Mouse (Mus musculus) G1E-ER4 (cell line): ENCODE data around the gene Fam222b. TPM values are rescaled to one million over a fixed set of nuclear protein-coding genes. Genes with fewer than 3 reads are reported as not detected.

Experiments
- GATA1 ChIP-seq: IDR thresholded peaks from one replicate; pipeline ENCODE4 v1.8.0; 2012; ENCODE audit warnings: low read length, inconsistent platforms
- polyA plus RNA-seq: library from polyadenylated mRNA; stranded (reverse); fragments of >175 nt; gene quantifications from 2 replicates; pipeline ENCODE4 v1.2.3, GENCODE M21; 2012

The Fam222b gene
- polyA plus RNA-seq, 1 experiment: 24.7 TPM

- TF ChIP-seq GATA1: no peak
Measured at GRCm38 (mm10) chr11:78115367-78116145, 21.1 kb downstream of the Fam222b start.

DNA sequence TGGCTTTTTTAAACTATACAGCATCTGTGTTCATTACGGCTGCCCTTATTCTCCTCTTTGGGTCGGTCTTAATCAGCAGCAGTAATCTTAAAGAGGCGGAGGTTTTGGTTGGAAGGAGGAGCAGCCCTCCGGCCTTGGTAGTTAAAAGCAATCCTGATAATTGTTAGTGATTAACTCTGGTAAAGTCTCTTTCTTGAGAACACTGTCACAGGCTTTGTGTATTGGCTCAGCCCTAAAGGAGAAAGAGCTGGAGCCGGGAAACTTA, 21.6 kb downstream of the Fam222b start:
- TF ChIP-seq GATA1: no peak

GRCm38 (mm10) chr11:78118467-78118866, 24.0 kb downstream of the Fam222b start:
- TF ChIP-seq GATA1: no peak

- no peak for TF ChIP-seq GATA1
Measured at GRCm38 (mm10) chr11:78119898-78120297, 25.4 kb downstream of the Fam222b start.

- TF ChIP-seq GATA1: no peak
Measured at GRCm38 (mm10) chr11:78121176-78121575, 26.7 kb downstream of the Fam222b start.

- no peak for TF ChIP-seq GATA1
Measured at GRCm38 (mm10) chr11:78122815-78123214, 28.4 kb downstream of the Fam222b start.

DNA sequence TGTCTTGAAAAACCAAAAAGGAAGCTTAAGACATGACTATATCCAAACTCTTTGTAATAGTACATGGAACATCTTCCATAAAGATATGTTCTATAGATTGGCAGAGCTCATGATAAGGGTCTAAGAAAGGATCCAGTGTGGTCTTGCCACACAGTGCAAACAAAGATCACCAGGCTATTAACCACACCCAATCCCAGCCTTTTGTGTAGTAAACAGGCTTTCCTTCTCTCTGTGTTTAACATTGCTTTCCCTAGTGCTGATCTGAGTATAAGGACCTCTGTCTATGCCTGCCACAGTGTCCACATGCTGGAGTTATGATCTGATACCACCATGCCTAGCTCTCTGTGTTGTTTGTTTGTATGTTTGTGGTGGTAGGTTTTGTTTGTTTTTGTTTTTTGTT, 29.3 kb downstream of the Fam222b start:
- no peak for TF ChIP-seq GATA1

DNA sequence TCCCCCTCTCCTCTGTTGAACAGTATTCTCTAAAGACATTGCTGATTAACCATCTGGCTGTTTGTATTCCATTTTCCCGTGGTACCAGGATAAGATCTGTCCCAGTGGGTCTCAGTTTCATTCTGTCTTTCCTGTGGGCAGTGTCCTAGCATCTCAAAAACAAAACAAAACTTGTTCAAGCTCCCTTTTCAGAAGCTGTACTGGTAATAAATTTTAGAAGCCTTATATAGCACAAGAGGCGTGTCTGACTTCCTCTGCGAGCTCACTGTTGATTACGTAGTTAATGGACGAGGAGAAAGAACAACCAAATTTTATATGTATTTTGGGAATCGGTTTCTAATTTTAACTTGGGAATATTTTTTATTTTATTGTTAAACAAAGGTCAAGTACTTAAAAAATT, 31.2 kb downstream of the Fam222b start:
- TF ChIP-seq GATA1: no peak

- no peak for TF ChIP-seq GATA1
Measured at GRCm38 (mm10) chr11:78126739-78127138, 32.3 kb downstream of the Fam222b start.

DNA sequence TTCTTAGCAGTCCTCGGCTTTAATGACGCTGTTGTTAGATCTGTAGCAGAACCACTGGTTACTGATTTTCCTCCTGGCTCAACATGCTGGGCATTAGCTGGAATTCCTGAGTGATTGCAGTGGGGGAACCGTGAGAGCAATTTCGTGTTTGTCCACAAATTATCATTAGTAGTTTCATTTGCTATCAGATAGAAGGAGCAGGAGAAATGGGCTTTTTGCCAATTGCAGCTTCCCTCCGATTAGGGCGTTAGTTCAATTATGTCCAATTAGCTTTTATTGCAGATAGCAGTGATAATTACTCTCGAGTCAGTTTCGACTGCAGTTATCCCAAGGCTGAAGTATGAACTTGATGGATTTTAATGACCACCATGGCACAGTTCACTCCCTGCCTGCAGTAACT, 35.0 kb downstream of the Fam222b start:
- no peak for TF ChIP-seq GATA1

DNA sequence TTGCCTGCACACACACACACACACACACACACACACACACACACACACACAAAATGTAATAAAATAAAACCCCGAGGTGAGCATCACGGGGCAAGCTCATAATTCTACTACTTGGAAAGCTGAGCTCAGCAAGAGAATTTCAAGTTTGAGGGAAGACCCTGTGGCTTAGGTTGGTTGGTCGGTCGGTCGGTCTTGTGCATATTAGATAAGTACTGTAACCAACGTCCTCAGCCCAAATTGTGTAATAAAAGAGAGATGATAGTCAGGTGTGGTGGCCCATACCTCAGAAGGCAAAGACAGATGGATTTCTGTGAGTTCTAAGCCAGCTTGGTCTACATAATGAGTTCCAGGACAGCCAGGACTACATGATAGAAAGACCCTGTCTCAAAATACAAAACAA, 39.5 kb downstream of the Fam222b start:
- TF ChIP-seq GATA1: no peak

GRCm38 (mm10) chr11:78134344-78134743, 39.9 kb downstream of the Fam222b start:
- no peak for TF ChIP-seq GATA1

DNA sequence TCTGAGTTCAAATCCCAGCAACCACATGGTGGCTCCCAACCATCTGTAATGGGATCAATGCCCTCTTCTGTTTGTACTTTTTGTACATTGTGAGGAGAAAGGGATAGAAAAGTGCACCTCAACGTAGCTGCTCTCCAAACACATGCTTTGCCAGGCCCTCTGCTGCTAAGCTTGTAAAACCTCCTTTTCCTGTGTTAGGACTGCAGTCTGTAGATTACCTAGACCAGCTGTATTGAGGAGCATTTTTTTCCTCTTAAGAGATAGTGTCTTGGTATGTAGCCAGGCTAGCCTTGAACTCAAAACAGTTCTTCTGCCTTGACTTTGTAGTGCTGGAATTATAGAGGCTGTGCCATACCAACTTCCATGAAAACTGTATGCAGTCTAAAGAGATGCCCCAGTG, 41.7 kb downstream of the Fam222b start:
- TF ChIP-seq GATA1: no peak

DNA sequence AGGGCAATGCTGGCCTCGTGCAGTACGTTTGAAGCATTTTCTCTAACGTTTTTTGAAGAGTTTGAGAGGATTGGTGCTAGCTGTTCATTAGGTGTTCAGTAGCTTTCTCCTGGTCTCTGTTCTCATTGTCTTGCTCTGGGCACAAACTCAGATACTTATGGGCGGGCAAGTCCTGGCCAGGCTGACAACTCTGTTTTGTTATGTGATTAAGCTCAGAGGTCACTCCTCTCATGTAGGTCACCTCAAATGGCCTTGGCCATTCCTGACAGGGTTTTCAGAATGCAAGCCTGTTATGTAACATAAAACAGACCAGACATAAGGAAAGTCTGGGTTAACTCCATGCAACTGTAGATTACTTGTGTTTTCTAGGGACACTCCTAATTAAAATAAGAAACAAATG, 43.1 kb downstream of the Fam222b start:
- TF ChIP-seq GATA1: no peak

- no peak for TF ChIP-seq GATA1
Measured at GRCm38 (mm10) chr11:78138023-78138422, 43.6 kb downstream of the Fam222b start.

DNA sequence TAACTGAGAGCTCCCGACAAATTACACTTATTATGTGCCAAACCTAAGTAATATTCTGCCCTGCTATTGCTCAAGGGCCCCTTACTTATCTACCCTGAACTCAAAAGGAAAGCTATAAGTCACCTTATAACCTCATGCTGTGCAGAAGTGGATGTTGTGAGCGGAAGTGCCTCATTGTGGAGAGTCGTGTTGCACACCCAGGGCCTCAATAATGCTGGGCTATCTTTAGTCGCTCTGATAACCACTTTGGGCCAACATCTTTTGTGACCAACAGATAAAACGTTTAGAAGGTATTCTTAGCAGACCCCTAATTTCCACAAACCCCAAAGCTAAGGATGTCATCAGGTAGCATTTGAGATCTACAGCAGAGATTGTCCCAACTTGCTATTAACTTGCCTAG, 46.2 kb downstream of the Fam222b start:
- peak; percentile 52 for TF ChIP-seq GATA1

- no peak for TF ChIP-seq GATA1
Measured at GRCm38 (mm10) chr11:78143520-78143919, 49.1 kb downstream of the Fam222b start.

DNA sequence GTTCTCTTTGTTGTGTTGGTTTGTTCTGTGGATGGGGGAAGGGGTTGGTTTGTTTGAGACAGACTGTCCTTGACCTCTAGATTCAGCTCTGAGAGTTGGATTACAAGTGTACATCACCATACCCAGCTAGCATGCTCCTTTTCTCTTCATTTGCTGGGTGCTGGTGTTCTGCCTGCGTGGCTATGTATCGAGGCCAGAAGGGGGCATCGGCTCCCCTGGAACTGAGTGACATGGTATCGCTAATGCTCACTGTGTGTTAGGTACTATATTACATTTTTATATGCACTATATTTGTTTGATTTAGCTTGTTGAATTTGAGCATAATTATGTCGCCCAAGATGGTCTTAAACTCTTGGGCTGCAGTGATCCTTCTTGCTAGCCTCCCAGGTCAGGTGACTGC, 51.7 kb downstream of the Fam222b start:
- no peak for TF ChIP-seq GATA1
